Mouse (Mus musculus): ENCODE measurements around the gene Vmn1r116. TPM values are rescaled to one million over a fixed set of nuclear protein-coding genes. Genes with fewer than 3 reads are reported as not detected.
"Not testable (repeated sequence)": the region's sequence is repeated elsewhere in the genome, so short reads cannot be mapped to it uniquely, and the experiment has no call there.

The Vmn1r116 gene
- not detected in 2 replicates for total RNA-seq (2012; rRNA removed)

DNA sequence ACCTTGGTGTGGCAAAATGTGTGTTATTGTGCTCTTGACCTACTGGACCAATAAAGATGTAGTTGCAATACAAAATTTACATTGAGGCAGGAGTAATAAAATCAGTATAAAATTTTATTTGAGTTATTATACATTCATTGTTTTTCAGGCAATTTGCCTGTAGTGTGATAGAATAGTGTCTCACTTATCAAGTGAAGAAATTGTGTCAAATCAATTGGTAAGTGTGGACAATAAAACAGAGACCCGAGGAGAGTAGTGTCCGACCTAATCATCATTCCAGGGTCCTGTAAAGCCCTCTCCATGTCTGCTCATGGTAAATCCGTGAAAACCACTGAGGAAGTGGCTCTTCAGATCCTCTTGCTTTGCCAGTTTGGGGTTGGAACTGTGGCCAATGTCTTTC is at the start of gene Vmn1r116:
Gene Vmn1r116, plus strand, starts transcription at position 301 of the 400 bp plus-strand sequence.
- H3K9ac ChIP-seq (ENCODE audit: insufficient read depth, low read depth, low read length, poor library complexity, severe bottlenecking); DNase-seq (ENCODE audit: low read depth, low spot score); H3K9me3 ChIP-seq (ENCODE audit: control insufficient read depth, insufficient read depth, low read depth, low read length); H3K4me1 ChIP-seq (ENCODE audit: control insufficient read depth in 2 of 2, insufficient read depth in 2 of 2, low read length in 2 of 2, poor library complexity in 1 of 2); H3K36me3 ChIP-seq (ENCODE audit: control insufficient read depth, insufficient read depth, low read length, poor library complexity, severe bottlenecking); in situ Hi-C loops (cut with MboI; ENCODE audit: low sequenced_read_pairs in 2 of 2, unreplicated experiment in 2 of 2); H3K27ac ChIP-seq (ENCODE audit: insufficient read depth, low read depth, low read length, poor library complexity, severe bottlenecking); H3K4me3 ChIP-seq (ENCODE audit: insufficient read depth in 1 of 2, low read depth in 1 of 2, low read length in 2 of 2, poor library complexity in 1 of 2, severe bottlenecking in 1 of 2): not testable (repeated sequence)

DNA sequence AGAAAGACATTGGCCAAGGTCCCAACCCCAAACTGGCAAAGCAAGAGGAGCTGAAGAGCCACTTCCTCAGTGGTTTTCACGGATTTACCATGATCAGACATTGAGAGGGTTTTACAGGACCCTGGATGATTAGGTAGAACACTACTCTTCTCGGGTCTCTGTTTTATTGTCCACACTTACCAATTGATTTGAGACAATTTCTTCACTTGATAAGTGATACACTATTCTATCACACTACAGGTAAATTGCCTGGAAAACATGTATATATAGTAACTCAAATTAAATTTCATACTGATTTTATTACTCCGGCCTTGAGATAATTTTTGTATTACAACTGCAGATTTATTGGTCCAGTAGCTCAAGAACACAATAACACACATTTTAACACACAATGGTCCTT is 27.2 kb upstream of the Vmn1r116 start, which contains the start of gene Vmn1r115:
Gene Vmn1r115, minus strand, starts transcription at position 101 of the 400 bp plus-strand sequence.
- H3K9ac ChIP-seq (ENCODE audit: insufficient read depth, low read depth, low read length, poor library complexity, severe bottlenecking); H3K9me3 ChIP-seq (ENCODE audit: control insufficient read depth, insufficient read depth, low read depth, low read length); H3K36me3 ChIP-seq (ENCODE audit: control insufficient read depth, insufficient read depth, low read length, poor library complexity, severe bottlenecking); H3K4me3 ChIP-seq (ENCODE audit: insufficient read depth in 1 of 2, low read depth in 1 of 2, low read length in 2 of 2, poor library complexity in 1 of 2, severe bottlenecking in 1 of 2); DNase-seq (ENCODE audit: low read depth, low spot score); H3K27ac ChIP-seq (ENCODE audit: insufficient read depth, low read depth, low read length, poor library complexity, severe bottlenecking); in situ Hi-C loops (cut with MboI; ENCODE audit: low sequenced_read_pairs in 2 of 2, unreplicated experiment in 2 of 2); H3K4me1 ChIP-seq (ENCODE audit: control insufficient read depth in 2 of 2, insufficient read depth in 2 of 2, low read length in 2 of 2, poor library complexity in 1 of 2): not testable (repeated sequence)

DNA sequence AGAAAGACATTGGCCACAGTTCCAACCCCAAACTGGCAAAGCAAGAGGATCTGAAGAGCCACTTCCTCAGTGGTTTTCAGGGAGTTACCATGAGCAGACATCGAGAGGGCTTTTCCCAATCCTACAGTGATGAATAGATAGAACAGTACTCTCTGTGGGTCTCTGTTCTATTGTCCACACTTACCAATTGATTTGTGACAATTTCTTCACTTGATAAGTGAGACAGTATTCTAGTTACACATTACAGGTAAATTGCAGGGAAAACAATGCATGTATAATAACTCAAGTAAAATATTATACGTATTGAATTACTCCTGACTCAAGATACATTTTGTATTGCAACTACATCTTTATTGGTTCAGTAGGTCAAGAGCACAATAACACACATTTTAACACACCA is 12.0 kb downstream of the Vmn1r116 start, which contains the start of gene Vmn1r117:
Gene Vmn1r117, minus strand, starts transcription at position 101 of the 400 bp plus-strand sequence.
- H3K9me3 ChIP-seq (ENCODE audit: control insufficient read depth, insufficient read depth, low read depth, low read length); H3K9ac ChIP-seq (ENCODE audit: insufficient read depth, low read depth, low read length, poor library complexity, severe bottlenecking); H3K27ac ChIP-seq (ENCODE audit: insufficient read depth, low read depth, low read length, poor library complexity, severe bottlenecking); H3K36me3 ChIP-seq (ENCODE audit: control insufficient read depth, insufficient read depth, low read length, poor library complexity, severe bottlenecking); H3K4me1 ChIP-seq (ENCODE audit: control insufficient read depth in 2 of 2, insufficient read depth in 2 of 2, low read length in 2 of 2, poor library complexity in 1 of 2); H3K4me3 ChIP-seq (ENCODE audit: insufficient read depth in 1 of 2, low read depth in 1 of 2, low read length in 2 of 2, poor library complexity in 1 of 2, severe bottlenecking in 1 of 2); DNase-seq (ENCODE audit: low read depth, low spot score); in situ Hi-C loops (cut with MboI; ENCODE audit: low sequenced_read_pairs in 2 of 2, unreplicated experiment in 2 of 2): not testable (repeated sequence)

DNA sequence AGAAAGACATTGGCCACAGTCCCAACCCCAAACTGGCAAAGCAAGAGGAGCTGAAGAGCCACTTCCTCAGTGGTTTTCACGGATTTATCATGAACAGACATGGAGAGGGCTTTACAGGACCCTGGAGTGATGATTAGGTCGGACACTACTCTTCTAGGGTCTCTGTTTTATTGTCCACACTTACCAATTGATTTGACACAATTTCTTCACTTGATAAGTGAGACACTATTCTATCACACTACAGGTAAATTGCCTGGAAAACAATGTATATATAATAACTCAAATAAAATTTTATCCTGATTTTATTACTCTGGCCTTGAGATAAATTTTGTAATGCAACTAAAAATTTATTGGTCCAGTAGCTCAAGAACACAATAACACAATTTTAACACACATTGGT is 40.2 kb downstream of the Vmn1r116 start, which contains the start of gene Vmn1r118:
Gene Vmn1r118, minus strand, starts transcription at position 101 of the 400 bp plus-strand sequence.
- DNase-seq (ENCODE audit: low read depth, low spot score); H3K4me1 ChIP-seq (ENCODE audit: control insufficient read depth in 2 of 2, insufficient read depth in 2 of 2, low read length in 2 of 2, poor library complexity in 1 of 2); H3K4me3 ChIP-seq (ENCODE audit: insufficient read depth in 1 of 2, low read depth in 1 of 2, low read length in 2 of 2, poor library complexity in 1 of 2, severe bottlenecking in 1 of 2); H3K27ac ChIP-seq (ENCODE audit: insufficient read depth, low read depth, low read length, poor library complexity, severe bottlenecking); H3K9ac ChIP-seq (ENCODE audit: insufficient read depth, low read depth, low read length, poor library complexity, severe bottlenecking); in situ Hi-C loops (cut with MboI; ENCODE audit: low sequenced_read_pairs in 2 of 2, unreplicated experiment in 2 of 2); H3K9me3 ChIP-seq (ENCODE audit: control insufficient read depth, insufficient read depth, low read depth, low read length); H3K36me3 ChIP-seq (ENCODE audit: control insufficient read depth, insufficient read depth, low read length, poor library complexity, severe bottlenecking): not testable (repeated sequence)

Other genes starting within 250 kb of the Vmn1r116 start
- not detected in 2 replicates for gene Vmn1r107, start 203.3 kb upstream of the Vmn1r116 start, total RNA-seq (2012; rRNA removed)
- gene Vmn1r111, start 169.0 kb upstream of the Vmn1r116 start, total RNA-seq (2012; rRNA removed), result not detected in 2 replicates
- not detected in 2 replicates for gene Gm10668, start 141.6 kb upstream of the Vmn1r116 start, total RNA-seq (2012; rRNA removed)
- not detected in 2 replicates for gene Vmn1r112, start 101.1 kb upstream of the Vmn1r116 start, total RNA-seq (2012; rRNA removed)
- not detected in 2 replicates for gene Vmn1r113, start 85.0 kb upstream of the Vmn1r116 start, total RNA-seq (2012; rRNA removed)
- not detected in 2 replicates for gene Vmn1r114, start 60.1 kb upstream of the Vmn1r116 start, total RNA-seq (2012; rRNA removed)
- not detected in 2 replicates for gene Vmn1r115, start 27.3 kb upstream of the Vmn1r116 start, total RNA-seq (2012; rRNA removed)
- gene Vmn1r117, start 11.9 kb downstream of the Vmn1r116 start, total RNA-seq (2012; rRNA removed), result not detected in 2 replicates
- not detected in 2 replicates for gene Vmn1r118, start 40.1 kb downstream of the Vmn1r116 start, total RNA-seq (2012; rRNA removed)
- not detected in 2 replicates for gene Vmn1r119, start 140.2 kb downstream of the Vmn1r116 start, total RNA-seq (2012; rRNA removed)
- not detected in 2 replicates for gene Vmn1r120, start 181.5 kb downstream of the Vmn1r116 start, total RNA-seq (2012; rRNA removed)
- not detected in 2 replicates for gene Vmn1r121, start 226.3 kb downstream of the Vmn1r116 start, total RNA-seq (2012; rRNA removed)